Mouse (Mus musculus) erythroid progenitor cell, adult 5-6 weeks (primary cell): ENCODE measurements around the gene Mill2. TPM values are rescaled to one million over a fixed set of nuclear protein-coding genes. Genes with fewer than 3 reads are reported as not detected.

Experiments
- total RNA-seq, 2 experiments: library from RNA; stranded (forward) in 1 of 2; stranded (reverse) in 1 of 2; fragments of 150-400 nt in 1 of 2; fragments of 186-747, 209-891 nt in 1 of 2; gene quantifications; 2 replicates each; pipeline versions ENCODE4 v1.2.3 to v1.2.4; 2015 to 2017; ENCODE audit warnings: low replicate concordance in 2 of 2

Gene Mill2
- total RNA-seq, 2 experiments from 2014 or later = 2.9 TPM; not detected in 1

Other genes starting within 250 kb of the Mill2 start
- gene Psg23, start 223.5 kb upstream of the Mill2 start, total RNA-seq (2015; ENCODE audit: low replicate concordance) = not detected in 2 replicates
- not detected in 2 replicates for gene Psg23, start 223.5 kb upstream of the Mill2 start, total RNA-seq (2017; ENCODE audit: low replicate concordance)
- gene Psg21, start 183.2 kb upstream of the Mill2 start, total RNA-seq (2015; ENCODE audit: low replicate concordance) = not detected in 2 replicates
- gene Psg21, start 183.2 kb upstream of the Mill2 start, total RNA-seq (2017; ENCODE audit: low replicate concordance) = not detected in 2 replicates
- not detected in 2 replicates for gene Psg20, start 153.8 kb upstream of the Mill2 start, total RNA-seq (2015; ENCODE audit: low replicate concordance)
- not detected in 2 replicates for gene Psg20, start 153.8 kb upstream of the Mill2 start, total RNA-seq (2017; ENCODE audit: low replicate concordance)
- gene Psg22, start 121.9 kb upstream of the Mill2 start, total RNA-seq (2015; ENCODE audit: low replicate concordance) = not detected in 2 replicates
- gene Psg22, start 121.9 kb upstream of the Mill2 start, total RNA-seq (2017; ENCODE audit: low replicate concordance) = not detected in 2 replicates
- not detected in 2 replicates for gene Psg19, start 41.4 kb upstream of the Mill2 start, total RNA-seq (2015; ENCODE audit: low replicate concordance)
- not detected in 2 replicates for gene Psg19, start 41.4 kb upstream of the Mill2 start, total RNA-seq (2017; ENCODE audit: low replicate concordance)
- gene Psg17, start 18.4 kb upstream of the Mill2 start, total RNA-seq (2015; ENCODE audit: low replicate concordance) = not detected in 2 replicates
- gene Psg17, start 18.4 kb upstream of the Mill2 start, total RNA-seq (2017; ENCODE audit: low replicate concordance) = not detected in 2 replicates
- 151 and 220 TPM in 2 replicates for gene Pglyrp1, start 31.4 kb downstream of the Mill2 start, total RNA-seq (2015; ENCODE audit: low replicate concordance)
- 10.8 and 18.9 TPM in 2 replicates for gene Pglyrp1, start 31.4 kb downstream of the Mill2 start, total RNA-seq (2017; ENCODE audit: low replicate concordance)
- 10.1 and 19.8 TPM in 2 replicates for gene Ccdc61, start 70.4 kb downstream of the Mill2 start, total RNA-seq (2015; ENCODE audit: low replicate concordance)
- 1.7 and 4.6 TPM in 2 replicates for gene Ccdc61, start 70.4 kb downstream of the Mill2 start, total RNA-seq (2017; ENCODE audit: low replicate concordance)
- gene Nova2, start 85.9 kb downstream of the Mill2 start, total RNA-seq (2015; ENCODE audit: low replicate concordance) = not detected in 2 replicates
- gene Nova2, start 85.9 kb downstream of the Mill2 start, total RNA-seq (2017; ENCODE audit: low replicate concordance) = not detected in 2 replicates
- not detected in 2 replicates for gene Nanos2, start 147.4 kb downstream of the Mill2 start, total RNA-seq (2015; ENCODE audit: low replicate concordance)
- gene Nanos2, start 147.4 kb downstream of the Mill2 start, total RNA-seq (2017; ENCODE audit: low replicate concordance) = not detected in 2 replicates
- not detected in 2 replicates for gene Mypop, start 151.3 kb downstream of the Mill2 start, total RNA-seq (2015; ENCODE audit: low replicate concordance)
- not detected in 2 replicates for gene Mypop, start 151.3 kb downstream of the Mill2 start, total RNA-seq (2017; ENCODE audit: low replicate concordance)
- 4.6 and 6.1 TPM in 2 replicates for gene Irf2bp1, start 164.1 kb downstream of the Mill2 start, total RNA-seq (2015; ENCODE audit: low replicate concordance)
- gene Irf2bp1, start 164.1 kb downstream of the Mill2 start, total RNA-seq (2017; ENCODE audit: low replicate concordance) = 3.3 and 6.5 TPM in 2 replicates
- not detected in 2 replicates for gene Foxa3, start 183.6 kb downstream of the Mill2 start, total RNA-seq (2015; ENCODE audit: low replicate concordance)
- not detected in 2 replicates for gene Foxa3, start 183.6 kb downstream of the Mill2 start, total RNA-seq (2017; ENCODE audit: low replicate concordance)
- gene Sympk, start 184.4 kb downstream of the Mill2 start, total RNA-seq (2015; ENCODE audit: low replicate concordance) = 42.8 and 51.5 TPM in 2 replicates
- gene Sympk, start 184.4 kb downstream of the Mill2 start, total RNA-seq (2017; ENCODE audit: low replicate concordance) = 37.7 and 52.8 TPM in 2 replicates
- gene Rsph6a, start 214.7 kb downstream of the Mill2 start, total RNA-seq (2015; ENCODE audit: low replicate concordance) = not detected in 2 replicates
- gene Rsph6a, start 214.7 kb downstream of the Mill2 start, total RNA-seq (2017; ENCODE audit: low replicate concordance) = not detected in 2 replicates
- gene Dmwd, start 236.3 kb downstream of the Mill2 start, total RNA-seq (2015; ENCODE audit: low replicate concordance) = 17.7 and 33.1 TPM in 2 replicates
- gene Dmwd, start 236.3 kb downstream of the Mill2 start, total RNA-seq (2017; ENCODE audit: low replicate concordance) = 13.1 and 19.4 TPM in 2 replicates
- 15.9 and 18.4 TPM in 2 replicates for gene Dmpk, start 243.9 kb downstream of the Mill2 start, total RNA-seq (2015; ENCODE audit: low replicate concordance)
- gene Dmpk, start 243.9 kb downstream of the Mill2 start, total RNA-seq (2017; ENCODE audit: low replicate concordance) = 4.2 and 5.0 TPM in 2 replicates